Mouse (Mus musculus): ENCODE measurements around the gene Ttc27. TPM values are rescaled to one million over a fixed set of nuclear protein-coding genes. Genes with fewer than 3 reads are reported as not detected.

Ttc27 gene
- polyA plus RNA-seq, 1 experiment: 16.0 TPM

- no peak for TF ChIP-seq POLR2A (IDR thresholded peaks at IDR 0.05; ENCODE audit: extremely low read depth, insufficient read depth, low read length)
- TF ChIP-seq CTCF (IDR thresholded peaks at IDR 0.05; ENCODE audit: extremely low read depth, insufficient read depth, low read length): no peak
These were observed 128.7 kb downstream of the Ttc27 start for GRCm38 (mm10) chr17:74846031-74846891.

GRCm38 (mm10) chr17:74850216-74850615 lies 132.7 kb downstream of the Ttc27 start:
- Histone ChIP-seq H3K4me3 (ENCODE audit: insufficient read depth, low read length) (no peak overlapping the region), H3K27ac (ENCODE audit: insufficient read depth, low read length) (no peak overlapping the region), H3K4me1 (ENCODE audit: control insufficient read depth, insufficient read depth, low read length) (no peaks in the 10 kb centered on the region)
- TF ChIP-seq POLR2A (IDR thresholded peaks at IDR 0.05; ENCODE audit: extremely low read depth, insufficient read depth, low read length): no peak
- no peak for TF ChIP-seq CTCF (IDR thresholded peaks at IDR 0.05; ENCODE audit: extremely low read depth, insufficient read depth, low read length)

More at GRCm38 (mm10) chr17:74846031-74846891, 128.7 kb downstream of the Ttc27 start:
- Histone ChIP-seq H3K27ac (ENCODE audit: insufficient read depth, low read length) (no peak overlapping the region), H3K4me1 (ENCODE audit: control insufficient read depth, insufficient read depth, low read length) (no peaks in the 10 kb centered on the region; the same call in 1 of the 2 replicates), H3K4me3 (ENCODE audit: insufficient read depth, low read length) (no peak overlapping the region)

GRCm38 (mm10) chr17:74859298-74859697 lies 141.8 kb downstream of the Ttc27 start:
- H3K4me1 ChIP-seq (ENCODE audit: control insufficient read depth, insufficient read depth, low read length): no peaks in the 10 kb centered on the region
- no peak for TF ChIP-seq POLR2A (IDR thresholded peaks at IDR 0.05; ENCODE audit: extremely low read depth, insufficient read depth, low read length)
- TF ChIP-seq CTCF (IDR thresholded peaks at IDR 0.05; ENCODE audit: extremely low read depth, insufficient read depth, low read length): no peak
- H3K27ac ChIP-seq (ENCODE audit: insufficient read depth, low read length): no peak overlapping the region
- no peak overlapping the region for H3K4me3 ChIP-seq (ENCODE audit: insufficient read depth, low read length)

- no peaks in the 10 kb centered on the region for H3K4me1 ChIP-seq (ENCODE audit: control insufficient read depth, insufficient read depth, low read length)
- H3K27ac ChIP-seq (ENCODE audit: insufficient read depth, low read length): no peak overlapping the region
- TF ChIP-seq POLR2A (IDR thresholded peaks at IDR 0.05; ENCODE audit: extremely low read depth, insufficient read depth, low read length) (no peak), CTCF (IDR thresholded peaks at IDR 0.05; ENCODE audit: extremely low read depth, insufficient read depth, low read length) (no peak)
- no peak overlapping the region for H3K4me3 ChIP-seq (ENCODE audit: insufficient read depth, low read length)
These were observed 142.9 kb downstream of the Ttc27 start for GRCm38 (mm10) chr17:74860180-74860993.

GRCm38 (mm10) chr17:74863845-74864244 lies 146.3 kb downstream of the Ttc27 start:
- H3K4me3 ChIP-seq (ENCODE audit: insufficient read depth, low read length): no peak overlapping the region
- H3K4me1 ChIP-seq (ENCODE audit: control insufficient read depth, insufficient read depth, low read length): no peaks in the 10 kb centered on the region
- no peak overlapping the region for H3K27ac ChIP-seq (ENCODE audit: insufficient read depth, low read length)
- TF ChIP-seq POLR2A (IDR thresholded peaks at IDR 0.05; ENCODE audit: extremely low read depth, insufficient read depth, low read length) (no peak), CTCF (IDR thresholded peaks at IDR 0.05; ENCODE audit: extremely low read depth, insufficient read depth, low read length) (no peak)

GRCm38 (mm10) chr17:74864790-74865548 lies 147.4 kb downstream of the Ttc27 start:
- no peak for TF ChIP-seq POLR2A (IDR thresholded peaks at IDR 0.05; ENCODE audit: extremely low read depth, insufficient read depth, low read length)
- TF ChIP-seq CTCF (IDR thresholded peaks at IDR 0.05; ENCODE audit: extremely low read depth, insufficient read depth, low read length): no peak
- no peak overlapping the region for H3K4me3 ChIP-seq (ENCODE audit: insufficient read depth, low read length)
- no peaks in the 10 kb centered on the region for H3K4me1 ChIP-seq (ENCODE audit: control insufficient read depth, insufficient read depth, low read length)
- H3K27ac ChIP-seq (ENCODE audit: insufficient read depth, low read length): no peak overlapping the region

GRCm38 (mm10) chr17:74865694-74866564 lies 148.4 kb downstream of the Ttc27 start:
- no peak for TF ChIP-seq CTCF (IDR thresholded peaks at IDR 0.05; ENCODE audit: extremely low read depth, insufficient read depth, low read length)
- no peak for TF ChIP-seq POLR2A (IDR thresholded peaks at IDR 0.05; ENCODE audit: extremely low read depth, insufficient read depth, low read length)
- H3K4me3 ChIP-seq (ENCODE audit: insufficient read depth, low read length): no peak overlapping the region
- H3K4me1 ChIP-seq (ENCODE audit: control insufficient read depth, insufficient read depth, low read length): no peaks in the 10 kb centered on the region
- no peak overlapping the region for H3K27ac ChIP-seq (ENCODE audit: insufficient read depth, low read length)
